Mouse (Mus musculus) c-Kit-positive CD71-positive TER-119-negative erythroid progenitor cells, embryonic 14.5 days (primary cell): ENCODE measurements around the gene Prss38.

ENCODE experiments used
- DNase-seq: peaks from one replicate; pipeline ENCODE4 v3.0.0-alpha.2; 2013; ENCODE audit warnings: low read depth

Prss38 gene

DNA sequence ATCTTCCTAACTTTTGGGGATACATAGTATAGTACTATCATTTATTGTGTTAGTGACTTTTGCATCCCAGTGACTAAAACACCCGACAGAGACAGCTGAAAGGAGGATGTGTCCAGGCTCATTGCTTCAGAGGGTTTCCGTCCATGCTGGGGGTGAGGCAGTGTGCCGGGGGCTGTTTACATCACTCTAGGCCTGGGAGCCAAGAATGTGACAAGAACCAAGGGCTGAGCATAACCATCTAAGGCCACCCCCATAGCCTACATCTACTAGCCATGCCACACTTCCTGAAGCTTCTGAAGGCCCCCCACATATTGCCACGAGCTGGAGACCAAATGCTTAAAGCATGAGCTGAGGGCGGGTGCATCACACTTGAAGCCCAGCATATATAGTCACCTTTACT, 50.7 kb downstream of the Prss38 start:
- DNase-seq: no peak

GRCm38 (mm10) chr11:59322988-59323387, 52.5 kb downstream of the Prss38 start:
- no peak for DNase-seq
